Mouse (Mus musculus) intestine, postnatal 0 days (tissue): Measurements from ENCODE around the gene Gm14180. TPM values are rescaled to one million over a fixed set of nuclear protein-coding genes. Genes with fewer than 3 reads are reported as not detected.
"Not testable (repeated sequence)": the region's sequence is repeated elsewhere in the genome, so short reads cannot be mapped to it uniquely, and the experiment has no call there.

Experiments
- ATAC-seq: fragments of 200-750 bp; cut with Nextera tagmentation; 2 replicates; pipeline ENCODE4 v1.8.0; 2017; ENCODE audit warnings: mild to moderate bottlenecking, moderate TSS enrichment, moderate library complexity
- H3K27ac ChIP-seq: fragments of 300-500 bp; sonication (generic); 2 replicates; pipeline ENCODE4 v1.5.1; 2014; ENCODE audit warnings: mild to moderate bottlenecking, low read depth, low read length, moderate library complexity
- H3K27me3 ChIP-seq: fragments of 300-500 bp; sonication (generic); replicated peaks from 2 replicates; pipeline ENCODE4 v1.6.1; 2014; ENCODE audit warnings: low read length, mixed read lengths; ENCODE audit not compliant: control insufficient read depth, insufficient read depth
- H3K36me3 ChIP-seq: fragments of 300-500 bp; sonication (generic); 2 replicates; pipeline ENCODE4 v1.6.1; 2014; ENCODE audit warnings: mild to moderate bottlenecking, moderate library complexity; ENCODE audit not compliant: control insufficient read depth, insufficient read depth
- H3K4me1 ChIP-seq: fragments of 300-500 bp; sonication (generic); replicated peaks from 2 replicates; pipeline ENCODE4 v1.6.1; 2014; ENCODE audit warnings: antibody characterized with exemption, low read length, mixed read lengths; ENCODE audit not compliant: control insufficient read depth, insufficient read depth
- H3K4me2 ChIP-seq: fragments of 300-500 bp; sonication (generic); replicated peaks from 2 replicates; pipeline ENCODE4 v1.6.1; 2014; ENCODE audit warnings: low read depth, mild to moderate bottlenecking, moderate library complexity
- H3K4me3 ChIP-seq: fragments of 300-500 bp; sonication (generic); 2 replicates; pipeline ENCODE4 v1.5.1; 2014; ENCODE audit warnings: low read depth, low read length
- H3K9ac ChIP-seq: fragments of 300-500 bp; sonication (generic); 2 replicates; pipeline ENCODE4 v1.6.1; 2014; ENCODE audit warnings: mild to moderate bottlenecking, low read depth, low read length
- H3K9me3 ChIP-seq: fragments of 300-500 bp; sonication (generic); 2 replicates; pipeline ENCODE4 v1.6.1; 2016; ENCODE audit warnings: mixed run types; ENCODE audit not compliant: control insufficient read depth
- CTCF ChIP-seq: sonication (generic); IDR thresholded peaks from 2 replicates; pipeline ENCODE4 v1.5.1; 2016; ENCODE audit warnings: low read depth, mild to moderate bottlenecking, control low read depth, antibody characterized with exemption, moderate library complexity
- WGBS: fragments of 180-500 bp; shearing (Covaris S2); extraction: QIAGEN DNeasy Blood & Tissue Kit; methylation state at CpG from one replicate; pipeline ENCODE4 v1.1.7; 2014; 5-methylcytosine and 5-hydroxymethylcytosine counted together
- polyA plus RNA-seq: library from polyadenylated mRNA; unstranded; fragments of >200 nt; fragmentation: Nextera tagmentation; extraction: Ambion mirVana; gene quantifications from 2 replicates; pipeline ENCODE4 v1.2.1, GENCODE M21; 2015

Gene Gm14180
- polyA plus RNA-seq, 1 experiment from 2014 or later, result not detected

DNA sequence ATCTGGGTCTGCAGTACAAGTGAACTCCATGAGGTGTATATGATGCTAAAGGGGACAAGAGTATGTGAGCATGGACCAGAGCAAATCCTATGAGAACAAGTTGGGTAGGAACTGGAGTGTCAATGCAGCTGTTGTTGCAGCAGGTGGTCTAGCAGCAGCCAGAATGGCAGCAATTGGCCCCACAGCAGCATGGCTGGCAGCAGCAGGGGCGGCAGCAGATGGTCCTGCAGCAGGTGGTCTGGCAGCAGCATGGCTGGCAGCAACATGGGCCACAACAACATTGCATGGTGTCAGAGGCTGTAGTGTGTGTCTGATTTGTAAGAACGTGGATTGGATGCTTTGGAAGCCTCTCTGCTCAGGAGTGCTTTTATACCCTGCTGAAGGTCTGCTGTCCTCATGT lies 10.0 kb downstream of the Gm14180 start:
- H3K9me3 ChIP-seq, result no peaks in the 10 kb centered on the region
- ATAC-seq, result no peak
- H3K4me3 ChIP-seq, result no peak overlapping the region
- no peaks in the 10 kb centered on the region for H3K4me1 ChIP-seq
- no peaks in the 10 kb centered on the region for H3K36me3 ChIP-seq
- H3K9ac ChIP-seq, result no peak overlapping the region
- 83% methylated on average over 2 of the region's 2 CpGs for WGBS
- no peak for TF ChIP-seq CTCF
- H3K4me2 ChIP-seq, result no peak overlapping the region
- H3K27me3 ChIP-seq, result no peaks in the 10 kb centered on the region
- H3K27ac ChIP-seq, result no peak overlapping the region

DNA sequence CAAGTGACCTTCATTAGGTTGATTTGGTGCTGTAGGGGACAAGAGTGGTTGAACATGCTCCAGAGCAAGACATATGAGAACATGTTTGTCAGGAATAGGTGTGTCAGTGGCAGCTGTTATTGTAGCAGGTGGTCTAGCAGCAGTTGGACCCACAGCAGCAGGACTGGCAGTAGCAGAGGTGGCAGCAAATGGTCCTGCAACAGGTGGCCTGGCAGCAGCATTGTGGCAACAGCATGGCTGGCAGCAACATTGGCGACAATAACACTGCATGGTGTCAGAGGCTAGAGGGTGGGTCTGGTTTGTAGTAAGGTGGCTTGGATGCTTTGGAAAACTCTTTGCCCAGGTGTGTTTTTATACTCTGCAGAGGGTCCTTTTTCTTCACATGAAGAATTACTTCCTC lies 15.3 kb downstream of the Gm14180 start:
- H3K4me2 ChIP-seq, result no peak overlapping the region
- no peaks in the 10 kb centered on the region for H3K4me1 ChIP-seq
- no peaks in the 10 kb centered on the region for H3K9me3 ChIP-seq
- TF ChIP-seq CTCF, result no peak
- no peak overlapping the region for H3K9ac ChIP-seq
- H3K27me3 ChIP-seq, result no peaks in the 10 kb centered on the region
- H3K4me3 ChIP-seq, result no peak overlapping the region
- WGBS, result 88% methylated on average over 1 of the region's 1 CpGs
- ATAC-seq, result no peak
- no peaks in the 10 kb centered on the region for H3K36me3 ChIP-seq
- H3K27ac ChIP-seq, result no peak overlapping the region

DNA sequence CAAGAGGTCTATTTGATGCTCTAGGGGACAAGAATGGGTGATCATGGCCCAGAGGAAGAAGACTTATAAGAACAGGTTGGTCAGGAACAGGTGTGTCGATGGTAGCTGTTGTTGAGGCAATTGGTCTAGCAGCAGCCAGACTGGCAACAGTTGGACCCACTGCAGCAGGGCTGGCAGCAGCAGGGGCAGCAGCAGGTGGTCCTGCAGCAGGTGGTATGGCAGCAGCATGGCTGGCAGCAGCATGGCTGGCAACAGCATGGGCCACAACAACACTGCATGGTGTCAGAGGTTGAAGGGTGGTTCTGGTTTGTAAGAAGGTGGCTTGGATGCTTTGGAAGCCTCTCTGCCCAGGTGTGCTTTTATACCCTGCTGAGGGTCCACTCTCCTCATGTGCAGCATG lies 43.6 kb downstream of the Gm14180 start, which contains the start of gene Gm14190:
Gene Gm14190, minus strand, starts transcription at position 278 of the 400 bp plus-strand sequence.
- Histone ChIP-seq H3K4me1 (no peaks in the 10 kb centered on the region), H3K4me2 (no peak within 1 kb of the TSS), H3K9me3 (no peaks in the 10 kb centered on the region), H3K36me3 (no peaks in the 10 kb centered on the region), H3K9ac (no peak within 1 kb of the TSS), H3K4me3 (no peak within 1 kb of the TSS), H3K27ac (no peak within 1 kb of the TSS), H3K27me3 (no peaks in the 10 kb centered on the region)
- 86% methylated on average over 1 of the region's 1 CpGs for WGBS
- ATAC-seq, result no peak
- no peak for TF ChIP-seq CTCF

DNA sequence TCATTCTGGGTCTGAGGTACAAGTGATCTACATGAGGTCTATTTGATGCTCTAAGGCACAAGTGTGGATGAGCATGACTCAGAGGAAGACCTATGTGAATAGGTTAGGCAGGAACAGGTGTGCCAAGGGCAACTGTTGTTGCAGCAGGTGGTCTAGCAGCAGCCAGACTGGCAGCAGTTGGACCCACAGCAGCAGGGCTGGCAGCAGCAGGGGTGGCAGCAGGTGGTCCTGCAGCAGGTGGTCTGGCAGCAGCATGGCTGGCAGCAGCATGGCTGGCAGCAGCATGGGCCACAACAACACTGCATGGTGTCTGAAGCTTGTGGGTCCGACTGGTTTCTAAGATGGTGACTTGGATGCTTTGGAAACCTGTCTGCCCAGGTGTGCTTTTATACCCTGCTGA lies 48.9 kb downstream of the Gm14180 start:
- H3K27ac ChIP-seq, H3K9ac ChIP-seq, H3K4me2 ChIP-seq, H3K4me1 ChIP-seq, ATAC-seq, H3K27me3 ChIP-seq, H3K4me3 ChIP-seq, H3K9me3 ChIP-seq, H3K36me3 ChIP-seq: not testable (repeated sequence)
- WGBS, result 77% methylated on average over 1 of the region's 1 CpGs

Other genes with a start within 250 kb of the Gm14180 start
- gene Krt23, start 241.2 kb downstream of the Gm14180 start, polyA plus RNA-seq, result 8.0 and 9.9 TPM in 2 replicates
- not detected in 2 replicates for gene Krt39, start 213.0 kb downstream of the Gm14180 start, polyA plus RNA-seq
- gene Krt40, start 191.1 kb downstream of the Gm14180 start, polyA plus RNA-seq, result not detected in 2 replicates
- gene Krtap3-3, start 183.4 kb downstream of the Gm14180 start, polyA plus RNA-seq, result not detected in 2 replicates
- not detected in 2 replicates for gene Krtap3-2, start 177.4 kb downstream of the Gm14180 start, polyA plus RNA-seq
- gene Gm11939, start 174.8 kb downstream of the Gm14180 start, polyA plus RNA-seq, result not detected in 2 replicates
- gene Krtap3-1, start 167.7 kb downstream of the Gm14180 start, polyA plus RNA-seq, result 3.4 and 4.2 TPM in 2 replicates
- not detected in 2 replicates for gene Krtap1-5, start 153.3 kb downstream of the Gm14180 start, polyA plus RNA-seq
- gene Krtap1-4, start 150.6 kb downstream of the Gm14180 start, polyA plus RNA-seq, result not detected in 2 replicates
- not detected in 2 replicates for gene Krtap1-3, start 143.0 kb downstream of the Gm14180 start, polyA plus RNA-seq
- not detected in 2 replicates for gene Krtap9-3, start 136.2 kb downstream of the Gm14180 start, polyA plus RNA-seq
- not detected in 2 replicates for gene Gm11938, start 131.0 kb downstream of the Gm14180 start, polyA plus RNA-seq
- gene Gm11937, start 124.1 kb downstream of the Gm14180 start, polyA plus RNA-seq, result not detected in 2 replicates
- not detected in 2 replicates for gene Krtap2-4, start 119.4 kb downstream of the Gm14180 start, polyA plus RNA-seq
- gene Gm11562, start 113.9 kb downstream of the Gm14180 start, polyA plus RNA-seq, result not detected in 2 replicates
- gene Krtap4-1, start 106.1 kb downstream of the Gm14180 start, polyA plus RNA-seq, result not detected in 2 replicates
- gene Krtap4-2, start 99.2 kb downstream of the Gm14180 start, polyA plus RNA-seq, result not detected in 2 replicates
- not detected in 2 replicates for gene Krtap4-7, start 90.2 kb downstream of the Gm14180 start, polyA plus RNA-seq
- not detected in 2 replicates for gene Gm11555, start 84.1 kb downstream of the Gm14180 start, polyA plus RNA-seq
- not detected in 2 replicates for gene Gm11563, start 75.3 kb downstream of the Gm14180 start, polyA plus RNA-seq
- not detected in 2 replicates for gene Krtap4-6, start 68.3 kb downstream of the Gm14180 start, polyA plus RNA-seq
- gene Gm14190, start 43.5 kb downstream of the Gm14180 start, polyA plus RNA-seq, result not detected in 2 replicates
- gene Gm11595, start 38.6 kb upstream of the Gm14180 start, polyA plus RNA-seq, result not detected in 2 replicates
- gene Krtap4-8, start 46.4 kb upstream of the Gm14180 start, polyA plus RNA-seq, result not detected in 2 replicates
- gene Krtap4-9, start 50.9 kb upstream of the Gm14180 start, polyA plus RNA-seq, result not detected in 2 replicates
- gene Gm11596, start 59.2 kb upstream of the Gm14180 start, polyA plus RNA-seq, result not detected in 2 replicates
- gene Gm11569, start 64.6 kb upstream of the Gm14180 start, polyA plus RNA-seq, result not detected in 2 replicates
- gene Gm11554, start 70.2 kb upstream of the Gm14180 start, polyA plus RNA-seq, result not detected in 2 replicates
- not detected in 2 replicates for gene Krtap4-13, start 75.6 kb upstream of the Gm14180 start, polyA plus RNA-seq
- not detected in 2 replicates for gene Gm11564, start 81.4 kb upstream of the Gm14180 start, polyA plus RNA-seq
- gene 2300003K06Rik, start 103.8 kb upstream of the Gm14180 start, polyA plus RNA-seq, result not detected in 2 replicates
- 0.16 TPM in 1 of 2 replicates, not detected in the other for gene Krtap4-16, start 117.3 kb upstream of the Gm14180 start, polyA plus RNA-seq
- not detected in 2 replicates for gene Gm11568, start 123.6 kb upstream of the Gm14180 start, polyA plus RNA-seq
- not detected in 2 replicates for gene Gm11559, start 130.2 kb upstream of the Gm14180 start, polyA plus RNA-seq
- gene Krtap9-1, start 139.1 kb upstream of the Gm14180 start, polyA plus RNA-seq, result not detected in 2 replicates
- not detected in 2 replicates for gene Gm11567, start 144.9 kb upstream of the Gm14180 start, polyA plus RNA-seq
- not detected in 2 replicates for gene Krtap31-1, start 173.6 kb upstream of the Gm14180 start, polyA plus RNA-seq
- gene Gm11565, start 180.5 kb upstream of the Gm14180 start, polyA plus RNA-seq, result not detected in 2 replicates
- not detected in 2 replicates for gene Krtap31-2, start 202.0 kb upstream of the Gm14180 start, polyA plus RNA-seq
- gene Krtap9-5, start 214.2 kb upstream of the Gm14180 start, polyA plus RNA-seq, result not detected in 2 replicates
- gene Krtap29-1, start 244.8 kb upstream of the Gm14180 start, polyA plus RNA-seq, result not detected in 2 replicates